Mouse (Mus musculus): ENCODE results near the gene Fam240a. TPM values are rescaled to one million over a fixed set of nuclear protein-coding genes. Genes with fewer than 3 reads are reported as not detected.
A peak's percentile ranks its signal among the peaks of the same experiment; 100 is the strongest.

The Fam240a gene
- polyA plus RNA-seq, 1 experiment = not detected

GRCm38 (mm10) chr9:110873681-110874659, 42.7 kb downstream of the Fam240a start:
- Histone ChIP-seq H3K27ac (ENCODE audit: insufficient read depth, low read length) (no peak overlapping the region), H3K9ac (ENCODE audit: low read depth, poor library complexity, severe bottlenecking) (peak overlapping the region; percentile 38), H3K36me3 (ENCODE audit: control insufficient read depth, insufficient read depth, low read length, poor library complexity, severe bottlenecking) (no peaks in the 10 kb centered on the region), H3K27me3 (ENCODE audit: control insufficient read depth, insufficient read depth, low read length, poor library complexity, severe bottlenecking) (no peaks in the 10 kb centered on the region), H3K9me3 (replicated peaks; ENCODE audit: control insufficient read depth, insufficient read depth, low read length, poor library complexity, severe bottlenecking) (no peaks in the 10 kb centered on the region), H3K4me1 (ENCODE audit: control insufficient read depth, insufficient read depth, low read length) (no peaks in the 10 kb centered on the region), H3K4me3 (ENCODE audit: low read depth, low read length) (peak overlapping the region; percentile 55)
- no peak for TF ChIP-seq EP300 (IDR thresholded peaks at IDR 0.05; ENCODE audit: insufficient read depth, low read depth, low read length)
- TF ChIP-seq CTCF (IDR thresholded peaks at IDR 0.05; ENCODE audit: low read depth, low read length) = no peak
- no peak for TF ChIP-seq POLR2A (IDR thresholded peaks at IDR 0.05; ENCODE audit: insufficient read depth, low read length)

DNA sequence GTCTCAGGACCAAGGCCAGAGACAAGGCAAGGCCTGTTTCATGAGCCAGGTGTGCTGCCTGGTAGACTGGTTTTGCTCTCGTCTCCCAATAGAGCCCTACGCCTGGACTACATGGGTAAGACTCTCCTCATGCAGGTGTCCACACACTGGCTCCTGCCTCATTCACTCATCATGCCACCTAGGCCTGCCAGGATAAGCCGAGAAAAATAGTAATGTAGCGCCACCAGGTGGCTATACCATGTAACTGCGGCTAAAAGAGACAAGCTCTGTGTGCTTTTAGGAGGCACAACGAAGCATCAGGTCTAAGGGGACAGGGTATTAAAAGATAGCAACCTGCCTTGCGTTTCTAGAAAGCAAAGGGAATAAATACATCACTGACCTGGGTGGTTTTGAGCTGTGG, 45.6 kb downstream of the Fam240a start:
- H3K9ac ChIP-seq (ENCODE audit: low read depth, poor library complexity, severe bottlenecking) = no peak overlapping the region
- no peaks in the 10 kb centered on the region for H3K9me3 ChIP-seq (replicated peaks; ENCODE audit: control insufficient read depth, insufficient read depth, low read length, poor library complexity, severe bottlenecking)
- no peaks in the 10 kb centered on the region for H3K4me1 ChIP-seq (ENCODE audit: control insufficient read depth, insufficient read depth, low read length)
- no peak overlapping the region for H3K27ac ChIP-seq (ENCODE audit: insufficient read depth, low read length)
- H3K4me3 ChIP-seq (ENCODE audit: low read depth, low read length) = no peak overlapping the region
- H3K27me3 ChIP-seq (ENCODE audit: control insufficient read depth, insufficient read depth, low read length, poor library complexity, severe bottlenecking) = no peaks in the 10 kb centered on the region
- H3K36me3 ChIP-seq (ENCODE audit: control insufficient read depth, insufficient read depth, low read length, poor library complexity, severe bottlenecking) = no peaks in the 10 kb centered on the region
- no peak for TF ChIP-seq POLR2A (IDR thresholded peaks at IDR 0.05; ENCODE audit: insufficient read depth, low read length)
- peak; percentile 56 for TF ChIP-seq CTCF (IDR thresholded peaks at IDR 0.05; ENCODE audit: low read depth, low read length)
- no peak for TF ChIP-seq EP300 (IDR thresholded peaks at IDR 0.05; ENCODE audit: insufficient read depth, low read depth, low read length)

Other genes with a start within 250 kb of the Fam240a start
- gene Myl3, start 175.0 kb downstream of the Fam240a start, polyA plus RNA-seq (2011; ENCODE audit: insufficient read depth, insufficient read length, low read depth, missing spikeins) = 2.2 and 4.1 TPM in 2 replicates
- gene Pth1r, start 169.7 kb downstream of the Fam240a start, polyA plus RNA-seq (2011; ENCODE audit: insufficient read depth, insufficient read length, low read depth, missing spikeins) = 3.4 and 4.6 TPM in 2 replicates
- gene Prss42, start 118.7 kb downstream of the Fam240a start, polyA plus RNA-seq (2011; ENCODE audit: insufficient read depth, insufficient read length, low read depth, missing spikeins) = 8.7 and 11.0 TPM in 2 replicates
- 0.54 and 2.1 TPM in 2 replicates for gene Prss44, start 102.9 kb downstream of the Fam240a start, polyA plus RNA-seq (2011; ENCODE audit: insufficient read depth, insufficient read length, low read depth, missing spikeins)
- not detected in 2 replicates for gene Prss43, start 90.2 kb downstream of the Fam240a start, polyA plus RNA-seq (2011; ENCODE audit: insufficient read depth, insufficient read length, low read depth, missing spikeins)
- 0.66 TPM in 1 of 2 replicates, not detected in the other for gene Prss45, start 82.3 kb downstream of the Fam240a start, polyA plus RNA-seq (2011; ENCODE audit: insufficient read depth, insufficient read length, low read depth, missing spikeins)
- not detected in 2 replicates for gene Prss46, start 72.4 kb downstream of the Fam240a start, polyA plus RNA-seq (2011; ENCODE audit: insufficient read depth, insufficient read length, low read depth, missing spikeins)
- 1.9 and 2.7 TPM in 2 replicates for gene Prss50, start 58.9 kb downstream of the Fam240a start, polyA plus RNA-seq (2011; ENCODE audit: insufficient read depth, insufficient read length, low read depth, missing spikeins)
- 17.4 and 18.1 TPM in 2 replicates for gene Als2cl, start 37.0 kb downstream of the Fam240a start, polyA plus RNA-seq (2011; ENCODE audit: insufficient read depth, insufficient read length, low read depth, missing spikeins)
- 1.6 and 3.1 TPM in 2 replicates for gene Tmie, start 36.7 kb downstream of the Fam240a start, polyA plus RNA-seq (2011; ENCODE audit: insufficient read depth, insufficient read length, low read depth, missing spikeins)
- 462 and 483 TPM in 2 replicates for gene Tdgf1, start 29.3 kb upstream of the Fam240a start, polyA plus RNA-seq (2011; ENCODE audit: insufficient read depth, insufficient read length, low read depth, missing spikeins)
- gene Lrrc2, start 34.7 kb upstream of the Fam240a start, polyA plus RNA-seq (2011; ENCODE audit: insufficient read depth, insufficient read length, low read depth, missing spikeins) = 5.8 and 11.9 TPM in 2 replicates
- not detected in 2 replicates for gene Rtp3, start 73.7 kb upstream of the Fam240a start, polyA plus RNA-seq (2011; ENCODE audit: insufficient read depth, insufficient read length, low read depth, missing spikeins)
- not detected in 2 replicates for gene Ltf, start 102.4 kb upstream of the Fam240a start, polyA plus RNA-seq (2011; ENCODE audit: insufficient read depth, insufficient read length, low read depth, missing spikeins)
- gene Ccrl2, start 140.7 kb upstream of the Fam240a start, polyA plus RNA-seq (2011; ENCODE audit: insufficient read depth, insufficient read length, low read depth, missing spikeins) = not detected in 2 replicates
- 55.3 and 62.0 TPM in 2 replicates for gene Lrrfip2, start 200.7 kb upstream of the Fam240a start, polyA plus RNA-seq (2011; ENCODE audit: insufficient read depth, insufficient read length, low read depth, missing spikeins)

All from ES-Bruce4 (cell line).